Mouse (Mus musculus): ENCODE measurements at regions not wholly inside any gene's neighbourhood (a gene's known extent, or its start where the extent isn't known, plus 50 kb on each side); places are given as distances from the start of the nearest gene placed in this dataset.

- dilution Hi-C loops (cut with MboI; ENCODE audit: extremely low pct_ligation_motif_present, extremely low pct_unique_long_range_greater_than_20kb, low sequenced_read_pairs) (no loop called here), in situ Hi-C loops (cut with MboI; ENCODE audit: low pct_ligation_motif_present, low pct_unique_long_range_greater_than_20kb, low sequenced_read_pairs) (no loop called here)
- no peak for DNase-seq (ENCODE audit: extremely low read depth)
- no peaks in the 10 kb centered on the region for H3K79me2 ChIP-seq (replicated peaks; ENCODE audit: control insufficient read depth, extremely low read depth, insufficient read depth, poor library complexity, severe bottlenecking)
- H3K4me1 ChIP-seq (ENCODE audit: control insufficient read depth in 1 of 2, insufficient read depth in 2 of 2): no peaks in the 10 kb centered on the region
- no peak overlapping the region for H3K27ac ChIP-seq (ENCODE audit: insufficient read depth, low read depth)
- no peak overlapping the region for H3K4me3 ChIP-seq (replicated peaks in 1 of 3; ENCODE audit: low read depth in 2 of 3, low read length in 2 of 3, poor library complexity in 1 of 3)
- H3K27me3 ChIP-seq (replicated peaks): no peaks in the 10 kb centered on the region
- TF ChIP-seq RAD21 (IDR thresholded peaks at IDR 0.05; ENCODE audit: low read depth, low read length) (no peak), IRF4 (IDR thresholded peaks at IDR 0.05; ENCODE audit: low read depth, low read length) (no peak), CHD1 (IDR thresholded peaks at IDR 0.05; ENCODE audit: low read depth, low read length) (no peak), NRF1 (IDR thresholded peaks at IDR 0.05; ENCODE audit: low read depth, low read length) (no peak), JUN (IDR thresholded peaks at IDR 0.05; ENCODE audit: insufficient read depth, low read depth, low read length) (no peak), USF1 (IDR thresholded peaks at IDR 0.05; ENCODE audit: low read depth, low read length) (no peak), TCF12 (IDR thresholded peaks at IDR 0.05; ENCODE audit: low read depth, low read length) (no peak), UBTF (IDR thresholded peaks at IDR 0.05; ENCODE audit: low read depth, low read length) (no peak), BHLHE40 (IDR thresholded peaks at IDR 0.05; ENCODE audit: low read depth, low read length) (no peak), MAZ (IDR thresholded peaks at IDR 0.05; ENCODE audit: low read depth, low read length) (no peak), JUND (conservative IDR thresholded peaks at IDR 0.05; ENCODE audit: low read depth, low read length) (no peak), RCOR1 (conservative IDR thresholded peaks at IDR 0.05; ENCODE audit: low read depth, low read length) (no peak), NELFE (IDR thresholded peaks at IDR 0.05; ENCODE audit: low read depth, low read length) (no peak), MEF2A (IDR thresholded peaks at IDR 0.05; ENCODE audit: borderline replicate concordance, low read depth, low read length) (no peak)
- no peaks in the 10 kb centered on the region for H3K36me3 ChIP-seq (replicated peaks in 1 of 2; ENCODE audit: control insufficient read depth in 1 of 2, insufficient read depth in 1 of 2, low read length in 1 of 2)
- H3K9ac ChIP-seq (ENCODE audit: insufficient read depth, low read depth): no peak overlapping the region
- H3K4me2 ChIP-seq (ENCODE audit: insufficient read depth, low read depth, poor library complexity, severe bottlenecking): no peak overlapping the region
- no peaks in the 10 kb centered on the region for H3K9me3 ChIP-seq (replicated peaks; ENCODE audit: low read length)
These were observed 296.2 kb downstream of the Rdh14 start for GRCm38 (mm10) chr12:10686747-10687146.

All from CH12.LX (cell line).